Mouse (Mus musculus): Measurements from ENCODE around the gene Hp1bp3. TPM values are rescaled to one million over a fixed set of nuclear protein-coding genes. Genes with fewer than 3 reads are reported as not detected.

The Hp1bp3 gene
- 220 and 233 TPM in 2 replicates for polyA plus RNA-seq (2015; fragmentation: Nextera tagmentation; extraction: Ambion mirVana)

DNA sequence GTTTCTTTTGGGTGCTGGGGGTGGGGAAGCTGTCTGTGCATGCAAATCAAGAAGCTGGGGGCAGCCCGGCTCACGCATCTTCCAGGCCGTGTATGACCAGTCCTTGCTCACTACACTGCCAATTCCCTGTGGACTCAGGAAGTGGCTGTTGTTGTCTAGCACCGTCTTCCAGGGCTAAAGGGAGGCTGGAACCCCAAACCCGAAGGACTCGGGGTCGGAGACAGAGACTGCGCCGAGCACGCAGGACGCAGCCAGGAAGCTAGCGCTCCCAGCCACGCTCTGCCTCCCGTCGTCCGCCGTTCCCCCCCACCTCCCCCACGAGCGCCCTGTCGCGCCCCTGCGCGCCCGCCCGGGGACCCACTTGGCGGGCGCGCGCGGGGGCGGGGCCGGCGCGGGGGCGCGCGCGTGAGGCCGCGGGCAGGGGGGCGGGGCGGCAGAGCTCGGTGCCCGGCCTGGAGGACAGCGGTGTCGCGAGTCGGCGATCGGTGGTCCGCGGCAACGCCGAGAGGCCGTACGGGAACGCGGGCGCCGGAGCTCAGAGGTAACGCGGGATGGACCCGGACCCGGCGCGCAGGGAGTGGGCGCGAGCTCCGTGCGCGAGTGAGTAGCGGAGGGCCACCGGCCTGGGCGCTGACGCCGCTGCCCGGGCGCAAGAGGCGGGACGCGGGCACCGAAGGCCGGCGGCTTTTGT, at the start of gene Hp1bp3:
Gene Hp1bp3 (plus strand): TSS at position 97 of the 691 bp plus-strand sequence.
- under 1% methylated on average over 67 of the region's 84 CpGs for WGBS
- Histone ChIP-seq H3K4me3 (peak within 1 kb of the TSS; percentile 100), H3K27ac (peak within 1 kb of the TSS; percentile 100), H3K27me3 (no peaks in the 10 kb centered on the region), H3K4me1 (replicated peaks) (peaks cover 42% of the 10 kb centered on the region), H3K36me3 (0 out of 2 replicates have a peak, but pooled peaks cover 3% of the 10 kb centered on the region), H3K4me2 (peak within 1 kb of the TSS; percentile 94), H3K9me3 (no peaks in the 10 kb centered on the region), H3K9ac (peak within 1 kb of the TSS; percentile 99)
- peak; percentile 83 for ATAC-seq (ENCODE audit: low FRiP score)

DNA sequence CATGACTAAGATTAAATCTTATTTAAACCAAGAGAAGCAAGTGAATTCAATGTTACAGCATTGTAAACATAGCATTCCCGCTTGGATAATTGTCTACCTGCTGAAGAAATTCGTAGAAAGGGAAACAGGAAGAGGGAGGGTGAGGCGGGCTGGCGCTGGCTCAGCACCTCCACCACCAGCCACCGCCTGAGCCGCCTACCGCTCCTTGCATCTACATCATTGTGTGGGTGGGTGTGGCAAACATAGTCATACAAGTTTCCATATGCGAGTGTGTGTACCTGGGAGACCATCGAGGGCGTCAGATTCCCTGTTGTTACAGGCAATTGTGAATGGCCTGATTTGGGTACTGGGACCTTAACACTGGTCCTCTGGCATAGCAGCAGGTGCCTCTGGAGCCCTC, 49.6 kb upstream of the Hp1bp3 start:
- Histone ChIP-seq H3K36me3 (peaks cover 70% of the 10 kb centered on the region), H3K4me1 (replicated peaks) (peaks cover 11% of the 10 kb centered on the region)
- WGBS, result 94% methylated on average over 10 of the region's 10 CpGs

DNA sequence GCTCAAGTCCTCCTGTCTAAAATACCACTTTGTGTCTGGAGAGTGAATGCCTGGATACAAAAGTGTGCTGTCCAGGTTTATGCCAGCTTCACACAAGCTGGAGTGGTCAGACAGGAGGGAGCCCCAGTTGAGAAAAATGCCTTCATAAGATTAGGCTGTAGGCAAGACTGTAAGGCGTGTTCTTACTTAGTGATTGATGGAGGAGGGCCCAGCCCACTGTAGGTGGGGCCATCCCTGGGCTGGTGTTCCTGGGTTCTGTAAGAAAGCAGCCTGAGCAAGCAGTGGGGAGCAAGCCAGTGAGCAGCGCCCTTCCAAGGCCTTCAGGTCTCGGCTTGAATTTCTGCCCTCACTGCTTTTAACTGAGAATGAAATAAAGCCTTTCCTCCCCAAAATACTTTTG, 47.9 kb upstream of the Hp1bp3 start:
- Histone ChIP-seq H3K4me3 (no peak overlapping the region), H3K4me1 (replicated peaks) (peaks cover 7% of the 10 kb centered on the region), H3K9ac (no peak overlapping the region), H3K27me3 (no peaks in the 10 kb centered on the region), H3K4me2 (no peak overlapping the region), H3K36me3 (peaks cover 83% of the 10 kb centered on the region), H3K9me3 (no peaks in the 10 kb centered on the region), H3K27ac (no peak overlapping the region)
- ATAC-seq (ENCODE audit: low FRiP score), result no peak
- 86% methylated on average over 3 of the region's 3 CpGs for WGBS

More for the DNA sequence above, 49.6 kb upstream of the Hp1bp3 start:
- H3K4me3 ChIP-seq, result no peak overlapping the region
- H3K9me3 ChIP-seq, result no peaks in the 10 kb centered on the region
- no peak for ATAC-seq (ENCODE audit: low FRiP score)
- no peak overlapping the region for H3K27ac ChIP-seq
- no peaks in the 10 kb centered on the region for H3K27me3 ChIP-seq
- no peak overlapping the region for H3K9ac ChIP-seq
- H3K4me2 ChIP-seq, result no peak overlapping the region

GRCm38 (mm10) chr4:138169420-138169819, 46.7 kb upstream of the Hp1bp3 start:
- H3K9ac ChIP-seq, result no peak overlapping the region
- H3K4me2 ChIP-seq, result no peak overlapping the region
- no peak overlapping the region for H3K27ac ChIP-seq
- 95% methylated on average over 4 of the region's 4 CpGs for WGBS
- no peak overlapping the region for H3K4me3 ChIP-seq
- H3K36me3 ChIP-seq, result peaks cover 93% of the 10 kb centered on the region
- no peaks in the 10 kb centered on the region for H3K9me3 ChIP-seq
- no peaks in the 10 kb centered on the region for H3K27me3 ChIP-seq
- ATAC-seq (ENCODE audit: low FRiP score), result no peak
- H3K4me1 ChIP-seq (replicated peaks), result no peaks in the 10 kb centered on the region

GRCm38 (mm10) chr4:138172686-138173085, 43.4 kb upstream of the Hp1bp3 start:
- no peak overlapping the region for H3K27ac ChIP-seq
- no peak for ATAC-seq (ENCODE audit: low FRiP score)
- no peak overlapping the region for H3K9ac ChIP-seq
- H3K9me3 ChIP-seq, result no peaks in the 10 kb centered on the region
- H3K4me2 ChIP-seq, result no peak overlapping the region
- no peaks in the 10 kb centered on the region for H3K27me3 ChIP-seq
- H3K4me1 ChIP-seq (replicated peaks), result no peaks in the 10 kb centered on the region
- no peak overlapping the region for H3K4me3 ChIP-seq
- WGBS, result 94% methylated on average over 4 of the region's 4 CpGs
- peaks cover 97% of the 10 kb centered on the region for H3K36me3 ChIP-seq

DNA sequence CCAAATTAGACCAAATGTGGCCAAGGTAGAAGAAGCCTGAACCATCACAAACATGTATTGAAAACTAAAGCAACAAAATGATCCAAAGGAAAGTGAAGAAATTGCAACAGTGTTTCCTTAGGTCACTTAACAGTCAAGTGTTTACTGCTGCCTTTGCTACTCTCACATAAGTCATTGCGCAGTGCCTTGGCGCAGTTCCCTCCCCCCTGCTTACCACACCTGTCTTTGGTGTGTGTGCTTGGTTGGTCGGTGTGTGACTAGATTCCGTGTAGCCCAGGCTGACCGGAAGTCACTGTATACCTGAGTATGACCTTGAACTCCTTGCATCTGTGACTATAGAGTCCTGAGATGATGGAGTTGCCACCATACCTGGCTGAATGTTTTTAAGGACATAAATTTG, 36.7 kb upstream of the Hp1bp3 start:
- Histone ChIP-seq H3K27ac (no peak overlapping the region), H3K4me2 (no peak overlapping the region), H3K27me3 (no peaks in the 10 kb centered on the region), H3K4me3 (no peak overlapping the region), H3K36me3 (peaks cover 95% of the 10 kb centered on the region), H3K4me1 (replicated peaks) (no peaks in the 10 kb centered on the region), H3K9ac (no peak overlapping the region), H3K9me3 (no peaks in the 10 kb centered on the region)
- ATAC-seq (ENCODE audit: low FRiP score), result no peak
- 99% methylated on average over 5 of the region's 5 CpGs for WGBS

DNA sequence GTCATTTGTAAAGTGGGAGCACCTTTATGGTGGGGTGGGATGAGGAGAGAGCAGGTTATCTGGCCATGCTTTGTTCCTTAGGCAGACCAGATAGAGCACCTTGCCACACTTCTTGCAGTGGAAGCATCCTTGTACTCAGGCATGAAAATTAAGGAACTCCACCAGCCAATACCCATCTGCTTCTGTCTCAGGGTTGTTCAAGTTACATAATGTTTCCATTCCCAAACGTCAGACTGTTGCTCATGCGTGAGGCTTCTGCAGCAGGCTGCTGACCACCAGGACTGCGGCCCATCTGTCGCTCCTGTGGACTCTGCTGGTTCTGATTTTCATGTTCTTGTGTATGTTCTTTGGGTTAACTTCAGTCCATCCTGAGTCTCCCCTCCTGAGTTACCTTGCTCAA, 35.4 kb upstream of the Hp1bp3 start:
- no peak overlapping the region for H3K9ac ChIP-seq
- H3K4me2 ChIP-seq, result no peak overlapping the region
- no peak overlapping the region for H3K27ac ChIP-seq
- H3K27me3 ChIP-seq, result no peaks in the 10 kb centered on the region
- no peak overlapping the region for H3K4me3 ChIP-seq
- no peaks in the 10 kb centered on the region for H3K4me1 ChIP-seq (replicated peaks)
- no peaks in the 10 kb centered on the region for H3K9me3 ChIP-seq
- ATAC-seq (ENCODE audit: low FRiP score), result no peak
- H3K36me3 ChIP-seq, result peaks cover 95% of the 10 kb centered on the region
- WGBS, result 93% methylated on average over 4 of the region's 4 CpGs

GRCm38 (mm10) chr4:138184056-138184455, 32.0 kb upstream of the Hp1bp3 start:
- Histone ChIP-seq H3K9ac (no peak overlapping the region), H3K4me3 (no peak overlapping the region), H3K36me3 (peaks cover 94% of the 10 kb centered on the region), H3K27me3 (no peaks in the 10 kb centered on the region), H3K9me3 (no peaks in the 10 kb centered on the region), H3K4me1 (replicated peaks) (no peaks in the 10 kb centered on the region), H3K4me2 (no peak overlapping the region), H3K27ac (no peak overlapping the region)
- WGBS, result 85% methylated on average over 5 of the region's 5 CpGs
- ATAC-seq (ENCODE audit: low FRiP score), result no peak

- H3K36me3 ChIP-seq, result peaks cover 95% of the 10 kb centered on the region
- no peaks in the 10 kb centered on the region for H3K4me1 ChIP-seq (replicated peaks)
- no peaks in the 10 kb centered on the region for H3K9me3 ChIP-seq
- H3K27ac ChIP-seq, result no peak overlapping the region
- no peak overlapping the region for H3K4me3 ChIP-seq
- no peak overlapping the region for H3K4me2 ChIP-seq
- no peak for ATAC-seq (ENCODE audit: low FRiP score)
- H3K9ac ChIP-seq, result no peak overlapping the region
- H3K27me3 ChIP-seq, result no peaks in the 10 kb centered on the region
- WGBS, result 87% methylated on average over 5 of the region's 5 CpGs
Observed at GRCm38 (mm10) chr4:138184573-138184981, 31.5 kb upstream of the Hp1bp3 start.

- Histone ChIP-seq H3K4me2 (no peak overlapping the region), H3K27me3 (no peaks in the 10 kb centered on the region), H3K9ac (no peak overlapping the region), H3K4me1 (replicated peaks) (no peaks in the 10 kb centered on the region), H3K27ac (no peak overlapping the region), H3K36me3 (peaks cover 95% of the 10 kb centered on the region), H3K9me3 (no peaks in the 10 kb centered on the region), H3K4me3 (no peak overlapping the region)
- no peak for ATAC-seq (ENCODE audit: low FRiP score)
- 92% methylated on average over 7 of the region's 7 CpGs for WGBS
Observed at GRCm38 (mm10) chr4:138185961-138186360, 30.1 kb upstream of the Hp1bp3 start.

GRCm38 (mm10) chr4:138187995-138188394, 28.1 kb upstream of the Hp1bp3 start:
- H3K4me3 ChIP-seq, result no peak overlapping the region

GRCm38 (mm10) chr4:138192561-138192960, 23.5 kb upstream of the Hp1bp3 start:
- H3K4me2 ChIP-seq, result no peak overlapping the region

More at GRCm38 (mm10) chr4:138187995-138188394, 28.1 kb upstream of the Hp1bp3 start:
- Histone ChIP-seq H3K27ac (no peak overlapping the region), H3K36me3 (peaks cover 96% of the 10 kb centered on the region), H3K4me2 (no peak overlapping the region), H3K9me3 (no peaks in the 10 kb centered on the region), H3K4me1 (replicated peaks) (no peaks in the 10 kb centered on the region), H3K9ac (no peak overlapping the region), H3K27me3 (no peaks in the 10 kb centered on the region)
- ATAC-seq (ENCODE audit: low FRiP score), result no peak
- WGBS, result 93% methylated on average over 7 of the region's 7 CpGs

GRCm38 (mm10) chr4:138200769-138201168, 15.3 kb upstream of the Hp1bp3 start:
- H3K4me3 ChIP-seq, result no peak overlapping the region
- no peaks in the 10 kb centered on the region for H3K4me1 ChIP-seq (replicated peaks)
- H3K9me3 ChIP-seq, result no peaks in the 10 kb centered on the region
- peaks cover 93% of the 10 kb centered on the region for H3K36me3 ChIP-seq
- no peak for ATAC-seq (ENCODE audit: low FRiP score)
- 94% methylated on average over 3 of the region's 3 CpGs for WGBS
- no peak overlapping the region for H3K9ac ChIP-seq
- H3K27ac ChIP-seq, result no peak overlapping the region
- H3K27me3 ChIP-seq, result no peaks in the 10 kb centered on the region
- H3K4me2 ChIP-seq, result no peak overlapping the region

More at GRCm38 (mm10) chr4:138192561-138192960, 23.5 kb upstream of the Hp1bp3 start:
- Histone ChIP-seq H3K4me1 (replicated peaks) (no peaks in the 10 kb centered on the region), H3K27me3 (no peaks in the 10 kb centered on the region), H3K9ac (no peak overlapping the region), H3K4me3 (no peak overlapping the region), H3K27ac (no peak overlapping the region), H3K36me3 (peaks cover 96% of the 10 kb centered on the region), H3K9me3 (no peaks in the 10 kb centered on the region)
- 86% methylated on average over 5 of the region's 5 CpGs for WGBS
- no peak for ATAC-seq (ENCODE audit: low FRiP score)
